Mouse (Mus musculus): Measurements from ENCODE around the gene Mllt10. TPM values are rescaled to one million over a fixed set of nuclear protein-coding genes. Genes with fewer than 3 reads are reported as not detected.
"Not testable (repeated sequence)": the region's sequence is repeated elsewhere in the genome, so short reads cannot be mapped to it uniquely, and the experiment has no call there.

The Mllt10 gene
- polyA plus RNA-seq, 1 experiment from 2014 or later, result 36.4 TPM

DNA sequence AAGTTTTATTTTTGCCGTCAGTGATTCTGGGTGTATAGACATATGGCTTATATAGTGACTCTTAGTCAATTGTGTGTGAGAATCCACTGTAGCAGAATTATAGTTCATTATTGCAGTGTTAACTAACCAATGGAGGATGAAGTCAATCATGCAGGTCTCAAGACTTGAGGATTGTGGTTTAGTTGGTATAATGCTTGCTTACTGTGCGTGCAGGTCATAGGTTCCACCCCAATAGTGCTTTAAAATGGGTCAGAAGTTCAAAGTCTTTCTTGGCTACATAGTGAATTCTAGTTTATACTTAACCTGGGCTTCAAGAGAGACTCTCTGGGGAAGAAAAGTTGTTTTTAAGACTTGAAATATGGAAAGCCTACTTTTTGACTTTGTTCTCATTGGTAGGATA lies 16.9 kb downstream of the Mllt10 start:
- Histone ChIP-seq H3K27me3 (replicated peaks; ENCODE audit: control insufficient read depth, insufficient read depth, low read length) (no peaks in the 10 kb centered on the region), H3K9me3 (ENCODE audit: control insufficient read depth, low read length) (no peaks in the 10 kb centered on the region), H3K27ac (ENCODE audit: low read depth) (no peak overlapping the region), H3K4me3 (ENCODE audit: low read depth, low read length) (no peak overlapping the region), H3K36me3 (ENCODE audit: control insufficient read depth, insufficient read depth, low read length) (peaks cover 57% of the 10 kb centered on the region), H3K9ac (ENCODE audit: low read length) (no peak overlapping the region), H3K4me2 (ENCODE audit: low read length) (no peak overlapping the region), H3K4me1 (replicated peaks; ENCODE audit: control insufficient read depth, insufficient read depth, low read length) (no peaks in the 10 kb centered on the region)
- DNase-seq (ENCODE audit: low spot score) (no peak), ATAC-seq (replicated peaks; ENCODE audit: low FRiP score, low TSS enrichment, low read depth) (no peak)
- 90% methylated on average over 2 of the region's 2 CpGs for WGBS

DNA sequence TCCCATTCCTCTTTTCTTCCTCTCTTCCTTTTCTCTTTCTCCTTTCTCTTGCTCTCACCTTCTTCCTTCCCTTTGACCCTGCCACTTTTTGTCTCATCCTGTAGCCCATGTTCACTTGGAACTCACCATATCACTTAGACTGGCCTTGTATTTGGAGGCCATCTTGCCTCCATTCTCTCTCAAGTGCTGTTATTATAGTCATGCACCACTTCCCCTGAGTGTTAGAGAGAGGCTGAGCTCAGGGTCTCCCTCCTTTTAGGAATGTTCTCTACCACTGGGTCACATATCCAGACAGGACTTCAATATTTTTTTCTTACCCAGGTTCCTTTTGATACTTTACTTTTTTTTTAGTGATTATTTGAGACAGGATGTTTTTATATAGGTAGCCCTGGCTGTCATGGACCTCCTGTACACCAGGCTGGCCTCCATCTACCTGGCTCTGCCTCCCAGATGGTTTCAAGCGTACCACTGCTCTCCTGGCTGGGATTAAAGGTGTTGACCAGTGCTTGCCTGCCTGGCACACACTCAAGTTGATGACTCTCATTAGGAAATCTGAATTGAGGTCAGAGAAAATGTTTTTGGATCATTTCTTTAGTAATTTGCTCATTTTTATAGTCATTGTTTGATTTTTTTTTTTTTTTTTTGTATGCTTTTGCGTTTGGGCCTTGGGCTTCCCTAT lies 25.3 kb downstream of the Mllt10 start:
- Histone ChIP-seq H3K9me3 (ENCODE audit: control insufficient read depth, low read length) (no peaks in the 10 kb centered on the region), H3K4me2 (ENCODE audit: low read length) (no peak overlapping the region), H3K4me3 (ENCODE audit: low read depth, low read length) (no peak overlapping the region), H3K27ac (ENCODE audit: low read depth) (no peak overlapping the region), H3K36me3 (ENCODE audit: control insufficient read depth, insufficient read depth, low read length) (peaks cover 73% of the 10 kb centered on the region), H3K9ac (ENCODE audit: low read length) (no peak overlapping the region), H3K27me3 (replicated peaks; ENCODE audit: control insufficient read depth, insufficient read depth, low read length) (no peaks in the 10 kb centered on the region), H3K4me1 (replicated peaks; ENCODE audit: control insufficient read depth, insufficient read depth, low read length) (no peaks in the 10 kb centered on the region)
- DNase-seq (ENCODE audit: low spot score), result no peak
- 90% methylated on average over 2 of the region's 2 CpGs for WGBS
- ATAC-seq (replicated peaks; ENCODE audit: low FRiP score, low TSS enrichment, low read depth), result no peak

DNA sequence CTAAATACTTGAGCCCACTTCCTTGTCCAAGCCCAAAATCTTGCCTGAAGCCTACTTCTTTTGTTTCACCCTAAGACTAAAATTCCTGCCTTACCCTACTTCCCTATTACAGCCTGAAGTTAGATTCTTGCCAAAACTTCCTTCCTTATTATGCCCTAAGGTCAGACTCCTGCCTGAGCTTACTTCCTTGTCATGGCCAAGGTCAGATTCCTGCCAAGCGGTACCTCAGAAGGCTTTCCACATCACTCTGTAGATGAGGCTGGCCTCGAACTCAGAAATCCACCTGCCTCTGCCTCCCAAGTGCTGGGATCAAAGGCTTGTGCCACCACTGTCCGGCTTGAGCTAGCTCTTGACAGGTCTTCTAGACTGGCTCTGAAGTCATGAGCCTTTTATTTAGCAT lies 32.7 kb downstream of the Mllt10 start:
- not testable (repeated sequence) for ATAC-seq (replicated peaks; ENCODE audit: low FRiP score, low TSS enrichment, low read depth); DNase-seq (ENCODE audit: low spot score); H3K4me3 ChIP-seq (ENCODE audit: low read depth, low read length); H3K9ac ChIP-seq (ENCODE audit: low read length); H3K27ac ChIP-seq (ENCODE audit: low read depth); H3K27me3 ChIP-seq (replicated peaks; ENCODE audit: control insufficient read depth, insufficient read depth, low read length); H3K9me3 ChIP-seq (ENCODE audit: control insufficient read depth, low read length); H3K4me2 ChIP-seq (ENCODE audit: low read length); H3K4me1 ChIP-seq (replicated peaks; ENCODE audit: control insufficient read depth, insufficient read depth, low read length)
- peaks cover 77% of the 10 kb centered on the region for H3K36me3 ChIP-seq (ENCODE audit: control insufficient read depth, insufficient read depth, low read length)
- 97% methylated on average over 3 of the region's 3 CpGs for WGBS

DNA sequence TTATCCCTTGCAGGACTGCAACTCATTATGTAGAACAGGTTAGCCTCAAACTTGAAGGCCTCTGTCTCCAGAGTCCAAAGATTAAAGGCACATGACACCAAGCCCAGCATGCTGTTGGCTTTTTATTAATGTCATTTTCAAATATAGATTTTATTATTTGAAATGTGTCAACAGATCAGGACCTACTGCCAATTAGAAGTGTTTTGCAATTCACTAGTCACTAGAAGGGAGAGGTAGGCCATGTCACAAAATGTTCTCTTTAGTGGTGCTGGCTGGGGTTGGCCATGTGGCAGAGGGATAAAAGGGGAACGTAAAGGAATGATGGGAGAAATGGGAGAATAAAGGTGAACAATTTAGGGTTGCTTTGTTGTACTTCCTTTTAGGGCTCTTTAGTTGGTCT lies 38.8 kb downstream of the Mllt10 start:
- Histone ChIP-seq H3K27me3 (replicated peaks; ENCODE audit: control insufficient read depth, insufficient read depth, low read length) (no peaks in the 10 kb centered on the region), H3K4me1 (replicated peaks; ENCODE audit: control insufficient read depth, insufficient read depth, low read length) (no peaks in the 10 kb centered on the region), H3K9ac (ENCODE audit: low read length) (no peak overlapping the region), H3K27ac (ENCODE audit: low read depth) (no peak overlapping the region), H3K36me3 (ENCODE audit: control insufficient read depth, insufficient read depth, low read length) (peaks cover 46% of the 10 kb centered on the region), H3K4me3 (ENCODE audit: low read depth, low read length) (no peak overlapping the region), H3K9me3 (ENCODE audit: control insufficient read depth, low read length) (no peaks in the 10 kb centered on the region), H3K4me2 (ENCODE audit: low read length) (no peak overlapping the region)
- DNase-seq (ENCODE audit: low spot score) (no peak), ATAC-seq (replicated peaks; ENCODE audit: low FRiP score, low TSS enrichment, low read depth) (no peak)
- WGBS, result 97% methylated on average over 1 of the region's 1 CpGs

DNA sequence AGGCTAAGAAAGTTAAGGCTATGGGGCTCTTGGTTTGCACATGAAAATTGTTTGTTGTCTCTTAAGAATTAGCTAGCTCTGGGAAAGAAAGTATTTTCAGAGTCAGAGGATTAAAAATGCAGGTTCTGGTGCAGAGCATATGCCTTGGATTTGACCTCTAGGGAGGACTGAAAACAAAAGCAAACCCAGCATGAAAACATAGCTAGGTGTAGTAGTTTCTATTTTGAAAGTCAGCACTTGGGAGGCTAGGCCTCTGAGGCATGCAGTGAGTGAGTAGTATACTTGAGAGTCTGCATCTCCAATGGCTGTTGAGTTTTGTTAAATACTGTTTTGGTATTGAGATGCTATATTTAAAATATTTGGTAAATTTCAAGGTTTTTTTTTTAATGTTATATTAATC lies 39.3 kb downstream of the Mllt10 start:
- H3K4me1 ChIP-seq (replicated peaks; ENCODE audit: control insufficient read depth, insufficient read depth, low read length), result no peaks in the 10 kb centered on the region
- no peak for ATAC-seq (replicated peaks; ENCODE audit: low FRiP score, low TSS enrichment, low read depth)
- no peak overlapping the region for H3K4me3 ChIP-seq (ENCODE audit: low read depth, low read length)
- H3K27ac ChIP-seq (ENCODE audit: low read depth), result no peak overlapping the region
- no peak for DNase-seq (ENCODE audit: low spot score)
- H3K4me2 ChIP-seq (ENCODE audit: low read length), result no peak overlapping the region
- no peaks in the 10 kb centered on the region for H3K9me3 ChIP-seq (ENCODE audit: control insufficient read depth, low read length)
- peaks cover 45% of the 10 kb centered on the region for H3K36me3 ChIP-seq (ENCODE audit: control insufficient read depth, insufficient read depth, low read length)
- no peak overlapping the region for H3K9ac ChIP-seq (ENCODE audit: low read length)
- H3K27me3 ChIP-seq (replicated peaks; ENCODE audit: control insufficient read depth, insufficient read depth, low read length), result no peaks in the 10 kb centered on the region

DNA sequence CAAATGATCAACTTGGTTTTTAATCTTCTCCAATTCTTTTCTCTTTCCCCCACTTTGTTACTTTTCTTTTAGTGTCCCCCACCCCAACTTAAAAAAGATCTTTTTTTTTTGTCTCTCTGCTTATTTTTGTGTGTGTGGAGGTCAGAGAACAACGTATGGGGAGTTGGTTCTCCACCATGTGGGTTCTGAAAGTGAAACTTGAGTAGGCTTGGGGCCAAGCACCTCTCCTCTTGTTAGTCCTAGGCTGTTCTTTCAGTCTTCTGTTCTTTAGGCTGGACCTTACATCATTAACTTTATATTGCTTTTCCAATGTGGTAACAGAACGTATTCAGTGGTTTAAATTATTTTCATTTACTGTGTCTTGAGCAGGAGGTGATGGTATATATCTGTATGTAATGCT lies 40.8 kb downstream of the Mllt10 start:
- Histone ChIP-seq H3K27ac (ENCODE audit: low read depth) (no peak overlapping the region), H3K9ac (ENCODE audit: low read length) (no peak overlapping the region), H3K9me3 (ENCODE audit: control insufficient read depth, low read length) (no peaks in the 10 kb centered on the region), H3K4me1 (replicated peaks; ENCODE audit: control insufficient read depth, insufficient read depth, low read length) (no peaks in the 10 kb centered on the region), H3K4me3 (ENCODE audit: low read depth, low read length) (no peak overlapping the region), H3K27me3 (replicated peaks; ENCODE audit: control insufficient read depth, insufficient read depth, low read length) (no peaks in the 10 kb centered on the region), H3K36me3 (ENCODE audit: control insufficient read depth, insufficient read depth, low read length) (peaks cover 39% of the 10 kb centered on the region), H3K4me2 (ENCODE audit: low read length) (no peak overlapping the region)
- no peak for DNase-seq (ENCODE audit: low spot score)
- no peak for ATAC-seq (replicated peaks; ENCODE audit: low FRiP score, low TSS enrichment, low read depth)
- 68% methylated on average over 2 of the region's 2 CpGs for WGBS

DNA sequence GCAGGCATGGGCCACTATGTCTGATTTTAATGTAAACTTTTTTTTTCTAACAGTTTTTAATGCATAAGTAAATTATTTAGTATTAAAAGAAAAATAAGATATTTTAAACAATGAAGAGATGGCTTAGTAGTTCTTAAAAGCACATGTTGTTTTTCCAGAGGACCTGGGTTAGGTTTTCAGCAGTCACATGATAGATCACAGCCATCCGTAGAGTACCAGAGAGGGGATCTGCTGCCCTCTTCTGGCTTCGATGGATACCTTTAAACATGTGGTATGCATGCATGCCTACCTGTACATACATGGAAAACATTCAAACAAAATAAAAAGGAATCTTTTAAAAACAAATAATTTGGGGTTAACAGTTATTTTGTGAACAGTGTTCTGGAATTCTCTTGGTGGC lies 45.9 kb downstream of the Mllt10 start:
- peaks cover 34% of the 10 kb centered on the region for H3K36me3 ChIP-seq (ENCODE audit: control insufficient read depth, insufficient read depth, low read length)
- H3K27me3 ChIP-seq (replicated peaks; ENCODE audit: control insufficient read depth, insufficient read depth, low read length), result no peaks in the 10 kb centered on the region
- no peak overlapping the region for H3K4me3 ChIP-seq (ENCODE audit: low read depth, low read length)
- H3K4me1 ChIP-seq (replicated peaks; ENCODE audit: control insufficient read depth, insufficient read depth, low read length), result no peaks in the 10 kb centered on the region
- no peak overlapping the region for H3K9ac ChIP-seq (ENCODE audit: low read length)
- H3K9me3 ChIP-seq (ENCODE audit: control insufficient read depth, low read length), result no peaks in the 10 kb centered on the region
- WGBS, result 95% methylated on average over 2 of the region's 2 CpGs
- H3K27ac ChIP-seq (ENCODE audit: low read depth), result no peak overlapping the region
- ATAC-seq (replicated peaks; ENCODE audit: low FRiP score, low TSS enrichment, low read depth), result no peak
- no peak overlapping the region for H3K4me2 ChIP-seq (ENCODE audit: low read length)
- DNase-seq (ENCODE audit: low spot score), result no peak

DNA sequence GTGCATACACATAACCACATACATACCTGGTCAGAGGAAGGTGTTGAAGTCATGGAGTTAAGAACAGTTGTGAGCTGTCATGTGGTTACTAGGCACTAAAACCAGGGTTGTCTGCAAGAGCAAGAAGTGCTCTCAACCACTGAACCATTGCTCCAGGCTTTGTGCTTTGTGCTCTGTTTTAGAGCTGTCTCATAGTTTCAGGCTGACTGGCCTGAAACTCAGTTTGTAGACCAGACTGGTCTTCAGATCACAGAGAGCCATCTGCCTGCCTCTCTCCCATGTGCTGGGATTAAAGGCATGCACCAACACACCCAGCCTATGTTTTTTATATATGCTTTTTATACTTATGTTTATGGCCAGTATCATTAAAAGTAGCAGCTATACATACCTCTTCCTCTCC lies 52.5 kb downstream of the Mllt10 start:
- Histone ChIP-seq H3K36me3 (ENCODE audit: control insufficient read depth, insufficient read depth, low read length) (peaks cover 21% of the 10 kb centered on the region; the same call in 1 of the 2 replicates), H3K4me1 (replicated peaks; ENCODE audit: control insufficient read depth, insufficient read depth, low read length) (no peaks in the 10 kb centered on the region), H3K4me2 (ENCODE audit: low read length) (no peak overlapping the region), H3K4me3 (ENCODE audit: low read depth, low read length) (no peak overlapping the region), H3K9me3 (ENCODE audit: control insufficient read depth, low read length) (no peaks in the 10 kb centered on the region), H3K27ac (ENCODE audit: low read depth) (no peak overlapping the region), H3K9ac (ENCODE audit: low read length) (no peak overlapping the region), H3K27me3 (replicated peaks; ENCODE audit: control insufficient read depth, insufficient read depth, low read length) (no peaks in the 10 kb centered on the region)
- DNase-seq (ENCODE audit: low spot score), result no peak
- ATAC-seq (replicated peaks; ENCODE audit: low FRiP score, low TSS enrichment, low read depth), result no peak

DNA sequence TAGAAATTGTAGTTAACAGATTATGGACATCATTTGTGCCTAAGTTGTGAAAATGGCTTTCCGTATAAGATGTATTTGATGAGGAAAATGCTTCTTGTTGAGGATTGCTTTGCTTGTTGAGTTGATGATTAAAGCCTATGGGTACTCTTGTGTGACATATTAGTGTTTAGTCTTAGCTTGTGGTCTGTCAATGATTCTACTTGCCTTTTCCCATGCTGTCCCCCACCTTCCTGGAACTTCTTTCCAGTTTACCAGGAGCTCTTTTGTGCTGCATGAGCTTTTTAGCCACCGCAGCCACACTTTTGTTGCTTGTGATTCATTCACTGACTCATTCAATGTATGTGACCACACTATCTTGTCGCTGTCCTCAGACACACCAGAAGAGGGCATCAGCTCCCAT lies 53.2 kb downstream of the Mllt10 start:
- H3K4me3 ChIP-seq (ENCODE audit: low read depth, low read length), result no peak overlapping the region
- no peak overlapping the region for H3K9ac ChIP-seq (ENCODE audit: low read length)
- no peaks in the 10 kb centered on the region for H3K9me3 ChIP-seq (ENCODE audit: control insufficient read depth, low read length)
- H3K27ac ChIP-seq (ENCODE audit: low read depth), result no peak overlapping the region
- no peak for DNase-seq (ENCODE audit: low spot score)
- peaks cover 26% of the 10 kb centered on the region; the same call in 1 of the 2 replicates for H3K36me3 ChIP-seq (ENCODE audit: control insufficient read depth, insufficient read depth, low read length)
- no peak for ATAC-seq (replicated peaks; ENCODE audit: low FRiP score, low TSS enrichment, low read depth)
- H3K27me3 ChIP-seq (replicated peaks; ENCODE audit: control insufficient read depth, insufficient read depth, low read length), result no peaks in the 10 kb centered on the region
- H3K4me2 ChIP-seq (ENCODE audit: low read length), result no peak overlapping the region
- 94% methylated on average over 3 of the region's 3 CpGs for WGBS
- no peaks in the 10 kb centered on the region for H3K4me1 ChIP-seq (replicated peaks; ENCODE audit: control insufficient read depth, insufficient read depth, low read length)

All from intestine, embryonic 14.5 days (tissue).